Mouse (Mus musculus): Measurements from ENCODE around the gene Fam83b. TPM values are rescaled to one million over a fixed set of nuclear protein-coding genes. Genes with fewer than 3 reads are reported as not detected.

The Fam83b gene
- polyA plus RNA-seq, 1 experiment from 2014 or later = 4.9 TPM

GRCm38 (mm10) chr9:76505650-76506049, 61.3 kb downstream of the Fam83b start:
- H3K36me3 ChIP-seq (ENCODE audit: control insufficient read depth, insufficient read depth) = no peaks in the 10 kb centered on the region
- H3K27me3 ChIP-seq (replicated peaks; ENCODE audit: control insufficient read depth, insufficient read depth, low read length) = no peaks in the 10 kb centered on the region
- no peaks in the 10 kb centered on the region for H3K4me1 ChIP-seq (replicated peaks; ENCODE audit: control insufficient read depth, insufficient read depth, low read length)
- no peak for TF ChIP-seq CTCF (IDR thresholded peaks at IDR 0.05; ENCODE audit: low read depth)
- ATAC-seq = no peak
- no peaks in the 10 kb centered on the region for H3K9me3 ChIP-seq (ENCODE audit: control insufficient read depth)
- no peak overlapping the region for H3K9ac ChIP-seq (ENCODE audit: low read depth, low read length)
- H3K27ac ChIP-seq (ENCODE audit: low read depth, low read length) = no peak overlapping the region
- no peak overlapping the region for H3K4me3 ChIP-seq (ENCODE audit: low read depth, low read length)
- H3K4me2 ChIP-seq (replicated peaks; ENCODE audit: low read depth) = no peak overlapping the region

- TF ChIP-seq CTCF (IDR thresholded peaks at IDR 0.05; ENCODE audit: low read depth) = no peak
- Histone ChIP-seq H3K4me3 (ENCODE audit: low read depth, low read length) (no peak overlapping the region), H3K27me3 (replicated peaks; ENCODE audit: control insufficient read depth, insufficient read depth, low read length) (no peaks in the 10 kb centered on the region), H3K36me3 (ENCODE audit: control insufficient read depth, insufficient read depth) (peaks cover 20% of the 10 kb centered on the region), H3K9me3 (ENCODE audit: control insufficient read depth) (no peaks in the 10 kb centered on the region), H3K9ac (ENCODE audit: low read depth, low read length) (no peak overlapping the region), H3K4me2 (replicated peaks; ENCODE audit: low read depth) (no peak overlapping the region), H3K4me1 (replicated peaks; ENCODE audit: control insufficient read depth, insufficient read depth, low read length) (no peaks in the 10 kb centered on the region), H3K27ac (ENCODE audit: low read depth, low read length) (no peak overlapping the region)
- WGBS = 65% methylated on average over 3 of the region's 3 CpGs
- peak; percentile 61; the same call in 1 of the 2 replicates for ATAC-seq
These were observed 77.2 kb downstream of the Fam83b start for GRCm38 (mm10) chr9:76489737-76490136.

DNA sequence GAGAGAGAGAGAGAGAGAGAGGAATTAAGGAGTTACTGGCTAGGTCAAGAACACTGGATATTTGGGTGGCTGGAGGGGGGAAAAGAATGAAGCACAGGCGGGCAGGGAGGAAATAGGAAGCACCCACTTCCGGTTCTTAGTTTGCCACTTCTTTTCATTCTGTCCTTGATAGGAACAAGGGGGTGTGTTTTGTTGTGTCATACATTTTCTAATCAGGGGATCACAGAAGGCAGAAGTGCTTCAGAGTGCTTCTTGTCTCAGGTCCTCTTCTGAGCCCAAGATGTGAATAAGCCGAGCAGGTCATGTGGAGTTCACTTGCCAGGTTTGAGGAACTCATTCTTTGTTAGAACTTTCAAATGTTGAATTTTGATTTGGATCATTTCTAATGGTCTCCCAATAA, 86.8 kb downstream of the Fam83b start:
- Histone ChIP-seq H3K27ac (ENCODE audit: low read depth, low read length) (no peak overlapping the region), H3K9me3 (ENCODE audit: control insufficient read depth) (no peaks in the 10 kb centered on the region), H3K4me3 (ENCODE audit: low read depth, low read length) (no peak overlapping the region), H3K36me3 (ENCODE audit: control insufficient read depth, insufficient read depth) (no peaks in the 10 kb centered on the region), H3K4me2 (replicated peaks; ENCODE audit: low read depth) (no peak overlapping the region), H3K4me1 (replicated peaks; ENCODE audit: control insufficient read depth, insufficient read depth, low read length) (no peaks in the 10 kb centered on the region), H3K9ac (ENCODE audit: low read depth, low read length) (no peak overlapping the region), H3K27me3 (replicated peaks; ENCODE audit: control insufficient read depth, insufficient read depth, low read length) (no peaks in the 10 kb centered on the region)
- ATAC-seq = no peak
- 80% methylated on average over 3 of the region's 3 CpGs for WGBS
- TF ChIP-seq CTCF (IDR thresholded peaks at IDR 0.05; ENCODE audit: low read depth) = no peak

DNA sequence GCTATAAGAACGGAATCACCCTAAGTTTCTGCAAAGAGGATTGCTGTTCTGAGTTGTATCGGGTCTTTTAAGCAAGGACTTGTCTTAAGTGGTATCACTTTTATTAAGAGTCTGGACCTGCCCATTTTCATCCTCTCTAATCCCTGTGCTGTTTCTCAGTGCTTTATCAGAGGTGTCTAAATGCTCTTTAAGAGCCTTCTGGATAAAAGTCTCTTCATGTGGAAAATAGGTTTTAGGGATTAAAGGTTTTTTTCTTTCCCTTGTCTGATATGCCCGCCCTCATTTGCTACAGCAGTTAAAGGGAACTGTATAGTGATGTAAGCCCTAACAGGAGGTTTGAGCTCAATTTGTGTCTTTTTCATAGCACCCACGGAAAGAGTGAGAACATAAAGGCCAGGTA, 97.4 kb downstream of the Fam83b start:
- Histone ChIP-seq H3K4me1 (replicated peaks; ENCODE audit: control insufficient read depth, insufficient read depth, low read length) (no peaks in the 10 kb centered on the region), H3K27me3 (replicated peaks; ENCODE audit: control insufficient read depth, insufficient read depth, low read length) (no peaks in the 10 kb centered on the region), H3K4me3 (ENCODE audit: low read depth, low read length) (no peak overlapping the region), H3K27ac (ENCODE audit: low read depth, low read length) (no peak overlapping the region), H3K9ac (ENCODE audit: low read depth, low read length) (no peak overlapping the region), H3K9me3 (ENCODE audit: control insufficient read depth) (no peaks in the 10 kb centered on the region), H3K4me2 (replicated peaks; ENCODE audit: low read depth) (no peak overlapping the region), H3K36me3 (ENCODE audit: control insufficient read depth, insufficient read depth) (no peaks in the 10 kb centered on the region)
- WGBS = 82% methylated on average over 4 of the region's 4 CpGs
- ATAC-seq = no peak
- no peak for TF ChIP-seq CTCF (IDR thresholded peaks at IDR 0.05; ENCODE audit: low read depth)

- H3K9ac ChIP-seq (ENCODE audit: low read depth, low read length) = no peak overlapping the region
- H3K27ac ChIP-seq (ENCODE audit: low read depth, low read length) = no peak overlapping the region
- no peaks in the 10 kb centered on the region for H3K36me3 ChIP-seq (ENCODE audit: control insufficient read depth, insufficient read depth)
- no peak overlapping the region for H3K4me3 ChIP-seq (ENCODE audit: low read depth, low read length)
- TF ChIP-seq CTCF (IDR thresholded peaks at IDR 0.05; ENCODE audit: low read depth) = peak; percentile 7; the same call in 1 of the 2 replicates
- H3K4me1 ChIP-seq (replicated peaks; ENCODE audit: control insufficient read depth, insufficient read depth, low read length) = no peaks in the 10 kb centered on the region
- no peak overlapping the region for H3K4me2 ChIP-seq (replicated peaks; ENCODE audit: low read depth)
- no peaks in the 10 kb centered on the region for H3K27me3 ChIP-seq (replicated peaks; ENCODE audit: control insufficient read depth, insufficient read depth, low read length)
- H3K9me3 ChIP-seq (ENCODE audit: control insufficient read depth) = no peaks in the 10 kb centered on the region
- ATAC-seq = no peak
These were observed 105.4 kb downstream of the Fam83b start for GRCm38 (mm10) chr9:76461547-76461946.

GRCm38 (mm10) chr9:76455703-76456102, 111.2 kb downstream of the Fam83b start:
- no peak overlapping the region for H3K4me2 ChIP-seq (replicated peaks; ENCODE audit: low read depth)
- no peak for TF ChIP-seq CTCF (IDR thresholded peaks at IDR 0.05; ENCODE audit: low read depth)
- H3K36me3 ChIP-seq (ENCODE audit: control insufficient read depth, insufficient read depth) = no peaks in the 10 kb centered on the region
- no peaks in the 10 kb centered on the region for H3K4me1 ChIP-seq (replicated peaks; ENCODE audit: control insufficient read depth, insufficient read depth, low read length)
- H3K27me3 ChIP-seq (replicated peaks; ENCODE audit: control insufficient read depth, insufficient read depth, low read length) = no peaks in the 10 kb centered on the region
- no peak for ATAC-seq
- H3K27ac ChIP-seq (ENCODE audit: low read depth, low read length) = no peak overlapping the region
- no peak overlapping the region for H3K4me3 ChIP-seq (ENCODE audit: low read depth, low read length)
- H3K9ac ChIP-seq (ENCODE audit: low read depth, low read length) = no peak overlapping the region
- 89% methylated on average over 3 of the region's 3 CpGs for WGBS
- H3K9me3 ChIP-seq (ENCODE audit: control insufficient read depth) = no peaks in the 10 kb centered on the region

Other genes starting within 250 kb of the Fam83b start
- gene Hcrtr2, start 243.3 kb downstream of the Fam83b start, polyA plus RNA-seq (2015; fragmentation: Nextera tagmentation; extraction: Ambion mirVana) = 0.07 and 0.08 TPM in 2 replicates